Mouse (Mus musculus): ENCODE data around the gene Ackr4. TPM values are rescaled to one million over a fixed set of nuclear protein-coding genes. Genes with fewer than 3 reads are reported as not detected.

The Ackr4 gene
- polyA plus RNA-seq, 1 experiment = 15.3 TPM

DNA sequence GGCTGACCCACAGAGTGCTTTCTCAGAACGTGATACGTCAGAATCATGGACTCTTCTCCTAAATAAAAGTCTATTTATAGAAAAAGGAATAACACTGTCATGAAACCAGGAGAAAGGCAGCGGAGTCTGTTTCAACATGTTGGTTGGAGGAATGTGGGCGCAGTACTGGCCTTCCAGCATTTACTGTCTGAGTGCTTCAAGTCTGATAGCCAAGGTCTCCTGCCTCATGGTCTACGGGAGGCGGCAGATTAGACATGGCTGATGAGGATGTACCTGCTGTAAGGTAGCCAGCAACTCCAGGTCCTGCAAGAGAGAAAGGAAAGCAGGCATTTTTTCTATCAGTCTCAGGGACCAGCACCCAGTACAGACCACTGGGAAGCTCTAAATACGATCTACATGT lies 25.4 kb upstream of the Ackr4 start:
- no peak for DNase-seq
- no peak overlapping the region for H3K4me3 ChIP-seq (replicated peaks; ENCODE audit: extremely low read depth, low read depth, low read length)
- H3K4me1 ChIP-seq (ENCODE audit: control insufficient read depth, insufficient read depth, low read length) = no peaks in the 10 kb centered on the region
- 91% methylated on average over 7 of the region's 7 CpGs for WGBS
- TF ChIP-seq CTCF (IDR thresholded peaks at IDR 0.05; ENCODE audit: insufficient read depth, low read length) (no peak), POLR2A (IDR thresholded peaks at IDR 0.05; ENCODE audit: borderline replicate concordance, extremely low read depth, low read depth, low read length) (no peak)

DNA sequence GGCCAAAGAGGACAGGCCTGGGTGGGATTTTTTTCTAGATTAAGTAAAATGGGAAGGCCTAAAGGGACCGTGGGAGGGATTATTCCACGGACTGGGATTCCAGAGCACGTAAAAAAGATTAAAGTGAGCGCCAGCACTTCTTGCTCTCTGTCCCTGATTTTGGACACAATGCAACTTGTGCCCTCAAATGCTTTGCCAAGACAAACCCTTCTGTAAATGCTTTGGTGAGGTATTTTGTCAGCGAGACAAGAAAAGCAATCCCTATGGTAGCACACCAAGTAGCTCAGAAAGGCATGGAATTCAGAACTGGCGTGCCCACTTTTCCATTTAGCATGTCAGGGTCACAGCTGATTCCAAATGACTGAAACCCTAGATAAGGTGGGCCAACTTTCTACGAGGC lies 22.2 kb upstream of the Ackr4 start:
- whole genome bisulfite sequencing = 89% methylated on average over 7 of the region's 7 CpGs
- Histone ChIP-seq H3K4me3 (replicated peaks; ENCODE audit: extremely low read depth, low read depth, low read length) (no peak overlapping the region), H3K4me1 (ENCODE audit: control insufficient read depth, insufficient read depth, low read length) (no peaks in the 10 kb centered on the region)
- DNase-seq = no peak
- TF ChIP-seq CTCF (IDR thresholded peaks at IDR 0.05; ENCODE audit: insufficient read depth, low read length) = no peak
- no peak for TF ChIP-seq POLR2A (IDR thresholded peaks at IDR 0.05; ENCODE audit: borderline replicate concordance, extremely low read depth, low read depth, low read length)

DNA sequence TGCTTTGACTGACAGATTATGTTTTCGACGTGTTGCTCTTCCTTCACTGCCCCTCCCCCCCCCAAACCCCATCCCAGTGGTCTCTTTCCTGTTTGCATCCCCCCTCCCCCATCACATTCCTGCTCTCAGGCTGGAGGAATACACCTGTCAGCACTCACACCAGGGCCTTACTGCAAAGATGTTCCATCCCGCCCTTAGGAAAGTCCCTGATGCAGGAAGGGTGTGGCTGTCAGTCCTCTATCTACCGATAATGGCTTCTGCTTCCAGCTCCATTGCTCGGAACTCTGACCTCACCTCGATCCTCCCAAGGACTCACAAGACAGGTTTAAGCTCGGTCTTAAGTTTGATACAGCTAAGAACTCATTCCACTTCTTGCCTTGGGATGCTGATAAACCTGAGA lies 19.9 kb upstream of the Ackr4 start:
- DNase-seq = no peak
- 66% methylated on average over 7 of the region's 7 CpGs for WGBS

DNA sequence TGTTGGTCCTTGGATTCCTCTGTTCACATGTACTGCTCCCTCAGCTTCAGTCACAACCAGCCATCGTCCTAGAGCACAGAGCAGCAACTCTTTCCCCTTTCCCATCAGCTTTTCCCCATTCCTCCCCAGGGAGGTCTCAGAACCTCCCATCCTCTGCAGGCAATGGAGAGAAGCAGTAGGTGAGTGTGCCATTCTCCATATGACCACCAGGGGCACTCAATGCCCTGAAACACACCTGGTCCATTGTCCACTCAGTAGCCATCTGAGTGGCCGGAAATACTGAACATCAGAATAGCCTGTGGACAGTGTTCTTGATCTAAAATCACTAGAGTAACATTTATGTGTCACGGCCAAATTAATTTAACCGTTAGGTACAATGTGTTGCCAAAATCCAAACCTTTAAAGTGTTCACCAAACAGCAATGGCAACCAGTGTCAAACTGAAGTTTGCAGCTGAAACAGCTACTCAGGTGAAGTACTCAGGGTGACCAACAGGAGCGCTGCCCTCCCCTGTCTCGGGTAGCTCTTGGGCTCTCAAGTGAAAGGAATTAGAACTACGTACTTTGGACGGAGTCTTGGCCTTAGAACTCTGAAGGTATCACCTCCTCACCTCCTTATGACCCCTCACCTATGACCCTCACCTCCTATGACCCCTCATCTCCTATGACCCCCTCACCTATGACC lies 17.7 kb upstream of the Ackr4 start:
- Histone ChIP-seq H3K4me3 (replicated peaks; ENCODE audit: extremely low read depth, low read depth, low read length) (no peak overlapping the region), H3K4me1 (ENCODE audit: control insufficient read depth, insufficient read depth, low read length) (no peaks in the 10 kb centered on the region)
- 85% methylated on average over 8 of the region's 8 CpGs for WGBS
- peak; percentile 58 for TF ChIP-seq CTCF (IDR thresholded peaks at IDR 0.05; ENCODE audit: insufficient read depth, low read length)
- no peak for TF ChIP-seq POLR2A (IDR thresholded peaks at IDR 0.05; ENCODE audit: borderline replicate concordance, extremely low read depth, low read depth, low read length)
- DNase-seq = no peak

More for the DNA sequence above, 19.9 kb upstream of the Ackr4 start:
- TF ChIP-seq POLR2A (IDR thresholded peaks at IDR 0.05; ENCODE audit: borderline replicate concordance, extremely low read depth, low read depth, low read length) (no peak), CTCF (IDR thresholded peaks at IDR 0.05; ENCODE audit: insufficient read depth, low read length) (no peak)
- Histone ChIP-seq H3K4me1 (ENCODE audit: control insufficient read depth, insufficient read depth, low read length) (no peaks in the 10 kb centered on the region), H3K4me3 (replicated peaks; ENCODE audit: extremely low read depth, low read depth, low read length) (no peak overlapping the region)

DNA sequence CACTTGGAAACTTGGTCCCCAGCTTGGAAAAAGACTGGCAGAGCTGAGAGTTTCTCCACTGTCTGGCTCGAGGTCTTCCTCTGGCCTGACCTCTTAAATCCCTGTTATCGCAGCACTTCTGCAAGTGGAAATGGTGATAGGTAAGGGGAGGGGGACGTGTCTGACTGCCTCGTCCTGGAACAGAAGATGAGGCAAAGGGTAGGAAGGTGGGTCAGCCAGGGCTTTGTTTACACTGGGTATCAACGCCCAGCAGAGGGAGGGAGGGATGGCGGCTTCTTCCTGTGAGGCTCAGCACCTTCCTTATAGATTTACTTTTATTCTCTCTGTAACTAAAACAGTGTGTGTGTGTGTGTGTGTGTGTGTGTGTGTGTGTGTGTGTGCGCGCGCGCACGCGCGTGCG lies 16.1 kb upstream of the Ackr4 start:
- DNase-seq = no peak
- TF ChIP-seq CTCF (IDR thresholded peaks at IDR 0.05; ENCODE audit: insufficient read depth, low read length) (no peak), POLR2A (IDR thresholded peaks at IDR 0.05; ENCODE audit: borderline replicate concordance, extremely low read depth, low read depth, low read length) (no peak)
- WGBS = 69% methylated on average over 14 of the region's 14 CpGs
- no peak overlapping the region for H3K4me3 ChIP-seq (replicated peaks; ENCODE audit: extremely low read depth, low read depth, low read length)
- H3K4me1 ChIP-seq (ENCODE audit: control insufficient read depth, insufficient read depth, low read length) = no peaks in the 10 kb centered on the region

DNA sequence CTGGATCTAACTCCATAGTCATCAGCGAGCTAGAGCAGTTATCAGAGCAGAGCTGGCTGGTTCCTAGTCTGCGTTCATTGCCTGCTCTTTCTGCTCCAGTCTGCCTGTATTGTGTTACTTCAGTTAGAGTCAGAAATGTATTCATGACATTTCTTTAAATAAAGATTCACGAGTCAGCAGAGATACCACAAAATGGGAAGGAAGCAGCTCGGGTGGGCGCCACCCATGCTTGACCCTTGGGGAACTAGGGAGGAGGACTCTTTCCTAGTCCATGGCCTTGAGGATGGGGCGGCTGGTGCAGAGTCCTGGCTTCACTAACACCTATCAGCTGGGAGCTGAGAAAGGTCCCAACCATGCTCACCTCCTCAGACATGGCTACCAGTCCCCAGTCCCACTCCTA lies 13.6 kb upstream of the Ackr4 start:
- Histone ChIP-seq H3K4me1 (ENCODE audit: control insufficient read depth, insufficient read depth, low read length) (no peaks in the 10 kb centered on the region), H3K4me3 (replicated peaks; ENCODE audit: extremely low read depth, low read depth, low read length) (no peak overlapping the region)
- no peak for TF ChIP-seq CTCF (IDR thresholded peaks at IDR 0.05; ENCODE audit: insufficient read depth, low read length)
- no peak for TF ChIP-seq POLR2A (IDR thresholded peaks at IDR 0.05; ENCODE audit: borderline replicate concordance, extremely low read depth, low read depth, low read length)
- 68% methylated on average over 6 of the region's 6 CpGs for WGBS
- DNase-seq = no peak

DNA sequence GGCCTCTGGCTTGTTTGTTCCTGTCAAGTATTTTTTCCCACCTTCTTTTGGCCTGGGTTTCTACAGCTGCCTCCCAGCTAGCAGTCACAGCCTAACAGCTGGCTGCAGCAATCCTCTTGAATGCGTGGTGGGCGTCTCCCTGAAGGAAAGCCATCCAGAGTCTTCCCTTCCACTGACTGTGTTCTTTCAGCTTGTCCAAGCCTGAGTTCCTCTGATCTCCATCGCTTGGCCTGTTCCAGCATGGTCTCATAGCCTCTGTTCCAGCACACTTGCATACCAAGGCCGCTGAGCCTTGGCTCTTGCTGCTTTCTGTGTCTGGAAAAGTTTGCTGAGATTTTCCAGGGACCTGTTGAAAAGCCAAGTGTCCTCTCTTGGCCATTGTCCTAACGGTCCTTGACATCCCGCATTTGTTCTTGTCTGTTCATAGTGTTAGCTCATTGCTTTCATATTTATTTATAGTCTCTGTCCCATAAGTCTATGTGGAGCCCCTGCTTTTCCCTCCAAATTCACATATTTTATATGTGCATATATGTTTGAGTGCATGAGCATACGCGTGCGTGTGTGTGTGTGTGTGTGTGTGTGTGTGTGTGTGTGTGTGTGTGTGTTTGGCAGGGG lies 3.5 kb upstream of the Ackr4 start:
- Histone ChIP-seq H3K4me1 (ENCODE audit: control insufficient read depth, insufficient read depth, low read length) (no peaks in the 10 kb centered on the region), H3K4me3 (replicated peaks; ENCODE audit: extremely low read depth, low read depth, low read length) (no peak overlapping the region)
- TF ChIP-seq CTCF (IDR thresholded peaks at IDR 0.05; ENCODE audit: insufficient read depth, low read length) (no peak), POLR2A (IDR thresholded peaks at IDR 0.05; ENCODE audit: borderline replicate concordance, extremely low read depth, low read depth, low read length) (no peak)
- DNase-seq = no peak
- 71% methylated on average over 9 of the region's 9 CpGs for WGBS

DNA sequence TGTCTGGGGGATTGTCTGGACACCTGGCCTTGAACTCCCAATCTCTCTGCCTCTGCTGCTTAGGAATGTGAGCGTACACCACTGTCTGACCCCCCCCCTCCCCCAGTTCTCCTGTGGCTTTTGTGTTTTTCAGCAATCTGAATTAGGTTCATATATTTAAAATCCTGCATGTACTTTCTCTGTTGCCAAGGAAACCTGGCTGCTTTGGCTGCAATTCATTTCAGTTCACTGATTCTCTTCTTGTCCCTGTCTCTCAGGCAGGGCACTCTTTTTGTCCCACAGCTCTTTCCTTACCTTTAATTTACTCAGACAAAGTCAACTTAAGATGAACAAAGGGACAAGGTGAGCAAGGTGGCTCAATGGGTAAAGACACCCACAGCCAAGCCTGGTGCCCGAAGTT lies 1.4 kb upstream of the Ackr4 start:
- WGBS = 87% methylated on average over 2 of the region's 2 CpGs
- no peak overlapping the region for H3K4me3 ChIP-seq (replicated peaks; ENCODE audit: extremely low read depth, low read depth, low read length)
- H3K4me1 ChIP-seq (ENCODE audit: control insufficient read depth, insufficient read depth, low read length) = no peaks in the 10 kb centered on the region
- TF ChIP-seq POLR2A (IDR thresholded peaks at IDR 0.05; ENCODE audit: borderline replicate concordance, extremely low read depth, low read depth, low read length) (no peak), CTCF (IDR thresholded peaks at IDR 0.05; ENCODE audit: insufficient read depth, low read length) (no peak)
- DNase-seq = no peak

DNA sequence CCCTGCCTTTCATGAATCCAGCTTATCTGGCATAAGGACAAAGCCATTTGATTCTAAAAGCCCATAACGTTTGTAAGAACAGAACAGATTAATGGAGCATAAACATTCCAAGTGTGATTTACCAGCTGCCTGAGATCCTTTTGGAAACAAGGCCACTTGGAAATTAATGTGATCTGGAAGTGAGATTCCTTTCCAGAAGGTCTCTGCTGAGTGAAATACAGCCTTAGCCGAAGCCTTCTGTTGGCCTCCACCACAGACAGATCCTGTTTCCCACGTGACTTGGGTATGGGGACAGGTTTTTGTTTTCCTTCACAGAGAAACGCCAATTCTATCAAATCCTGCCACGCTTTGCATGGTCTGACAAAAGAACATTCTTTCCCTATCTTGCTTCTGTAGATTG lies 3.1 kb downstream of the Ackr4 start:
- 46% methylated on average over 5 of the region's 5 CpGs for WGBS
- no peaks in the 10 kb centered on the region for H3K4me1 ChIP-seq (ENCODE audit: control insufficient read depth, insufficient read depth, low read length)
- no peak for DNase-seq
- no peak for TF ChIP-seq POLR2A (IDR thresholded peaks at IDR 0.05; ENCODE audit: borderline replicate concordance, extremely low read depth, low read depth, low read length)
- no peak for TF ChIP-seq CTCF (IDR thresholded peaks at IDR 0.05; ENCODE audit: insufficient read depth, low read length)
- H3K4me3 ChIP-seq (replicated peaks; ENCODE audit: extremely low read depth, low read depth, low read length) = no peak overlapping the region

DNA sequence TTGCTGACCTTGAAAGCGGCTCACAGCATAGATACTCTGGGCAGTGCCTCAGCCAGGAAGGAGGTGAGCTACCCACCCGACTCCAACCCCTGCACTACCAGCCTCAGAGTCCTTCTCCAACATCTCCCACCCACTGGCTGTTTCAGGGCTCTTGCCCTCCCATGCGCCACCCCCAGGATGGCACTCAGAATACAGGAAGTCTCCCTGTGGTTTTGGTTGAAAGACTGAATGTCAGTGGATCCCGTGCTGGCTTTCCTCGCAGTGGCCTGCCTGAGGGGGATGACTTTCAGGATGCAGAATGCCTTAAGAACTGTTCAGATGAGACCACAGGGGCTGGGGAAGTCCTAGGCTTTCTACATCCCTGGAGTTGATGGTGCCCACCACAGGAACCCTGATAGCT lies 3.6 kb downstream of the Ackr4 start:
- DNase-seq = no peak
- Histone ChIP-seq H3K4me1 (ENCODE audit: control insufficient read depth, insufficient read depth, low read length) (no peaks in the 10 kb centered on the region), H3K4me3 (replicated peaks; ENCODE audit: extremely low read depth, low read depth, low read length) (no peak overlapping the region)
- TF ChIP-seq CTCF (IDR thresholded peaks at IDR 0.05; ENCODE audit: insufficient read depth, low read length) (no peak), POLR2A (IDR thresholded peaks at IDR 0.05; ENCODE audit: borderline replicate concordance, extremely low read depth, low read depth, low read length) (no peak)
- 60% methylated on average over 5 of the region's 5 CpGs for WGBS

Measured in lung, adult 2 months (tissue).